15 mouse cellular contexts compared by ENCODE assay signal in the genomic region with DNA sequence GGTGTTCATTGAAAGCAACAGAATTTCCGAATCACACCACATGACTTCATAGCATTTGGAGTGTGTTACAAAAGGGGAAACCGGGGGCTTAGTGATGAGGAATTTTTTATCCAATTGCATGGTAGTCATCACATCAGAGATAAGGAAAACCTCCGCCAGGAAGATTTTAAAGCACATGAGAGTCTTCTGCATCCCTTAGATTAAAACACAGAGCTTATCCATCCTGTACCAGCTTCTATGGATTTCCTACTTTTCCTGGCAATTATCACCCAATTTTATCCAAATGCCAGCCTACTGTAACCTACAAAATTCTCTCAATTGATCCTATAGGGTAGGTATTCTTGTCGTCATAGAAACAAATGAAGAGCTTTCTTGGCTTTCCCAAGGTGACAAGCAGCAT.
"Had no signal": no experiment of that assay in that cellular context is flagged by ENCODE, and none has a peak within 500 bp of the region (broad histone marks: within the 10 kb centered on the region; RNA-seq: fewer than 3 reads in every experiment).

No protein-coding gene starts in this region.

- H3K4me3 ChIP-seq: limb, embryonic 15.5 days; megakaryocyte, embryonic 14.5 days; midbrain, embryonic 12.5 days; neural tube, embryonic 13.5 days had no signal

- DNase-seq: kidney, adult 2 months; kidney, postnatal 36 days; layer of hippocampus, adult 9-11 months; layer of hippocampus, postnatal 36 days; lung, embryonic 14.5 days; lung, postnatal 10 days; lung, postnatal 4 days; retina, postnatal 1 day; thymus, postnatal 14 days had no signal

- H3K9me3 ChIP-seq: limb, embryonic 15.5 days; megakaryocyte, embryonic 14.5 days; midbrain, embryonic 12.5 days; neural tube, embryonic 13.5 days had no signal

- H3K27me3 ChIP-seq: limb, embryonic 15.5 days; megakaryocyte, embryonic 14.5 days; midbrain, embryonic 12.5 days; neural tube, embryonic 13.5 days had no signal

- H3K9ac ChIP-seq: limb, embryonic 15.5 days; lung, embryonic 14.5 days; midbrain, embryonic 12.5 days; neural tube, embryonic 13.5 days had no signal

- H3K36me3 ChIP-seq: limb, embryonic 15.5 days; midbrain, embryonic 12.5 days; neural tube, embryonic 13.5 days had no signal

- ATAC-seq: midbrain, embryonic 16.5 days had no signal

- H3K27ac ChIP-seq: limb, embryonic 15.5 days; midbrain, embryonic 12.5 days; neural tube, embryonic 13.5 days; stomach, postnatal 0 days had no signal

- H3K4me2 ChIP-seq: limb, embryonic 15.5 days; lung, embryonic 14.5 days; midbrain, embryonic 12.5 days; neural tube, embryonic 13.5 days had no signal
